Mouse (Mus musculus) T-helper 1 cell (primary cell): ENCODE results near the gene Ror1.

Experiments used
- in situ Hi-C: fragments of 300-600 bp; cut with MboI, MseI; formaldehyde crosslinking; loops from one replicate; pipeline ENCODE4 v1.15.1; 2025; ENCODE audit warnings: high pct_unique_total_duplicates

Gene Ror1

GRCm38 (mm10) chr4:100116366-100116765, 20.8 kb downstream of the Ror1 start:
- in situ Hi-C loops: no loop called here

- in situ Hi-C loops: no loop called here
Observed at GRCm38 (mm10) chr4:100118676-100119075, 23.1 kb downstream of the Ror1 start.

GRCm38 (mm10) chr4:100119431-100119830, 23.8 kb downstream of the Ror1 start:
- in situ Hi-C loops: no loop called here

GRCm38 (mm10) chr4:100120547-100120946, 25.0 kb downstream of the Ror1 start:
- in situ Hi-C loops: no loop called here

- in situ Hi-C loops: no loop called here
Observed at GRCm38 (mm10) chr4:100122436-100122835, 26.8 kb downstream of the Ror1 start.

GRCm38 (mm10) chr4:100123519-100123918, 27.9 kb downstream of the Ror1 start:
- in situ Hi-C loops: no loop called here

GRCm38 (mm10) chr4:100124056-100124455, 28.5 kb downstream of the Ror1 start:
- in situ Hi-C loops: no loop called here

- in situ Hi-C loops: no loop called here
Observed at GRCm38 (mm10) chr4:100124935-100125334, 29.3 kb downstream of the Ror1 start.

GRCm38 (mm10) chr4:100126531-100127310, 31.1 kb downstream of the Ror1 start:
- in situ Hi-C loops: no loop called here

GRCm38 (mm10) chr4:100128026-100128922, 32.7 kb downstream of the Ror1 start:
- in situ Hi-C loops: no loop called here

GRCm38 (mm10) chr4:100129201-100129600, 33.6 kb downstream of the Ror1 start:
- in situ Hi-C loops: no loop called here

- in situ Hi-C loops: no loop called here
Observed at GRCm38 (mm10) chr4:100130771-100131475, 35.3 kb downstream of the Ror1 start.

GRCm38 (mm10) chr4:100131488-100131887, 35.9 kb downstream of the Ror1 start:
- in situ Hi-C loops: no loop called here

GRCm38 (mm10) chr4:100132261-100132660, 36.7 kb downstream of the Ror1 start:
- in situ Hi-C loops: no loop called here

GRCm38 (mm10) chr4:100136046-100136445, 40.5 kb downstream of the Ror1 start:
- in situ Hi-C loops: no loop called here

GRCm38 (mm10) chr4:100137102-100137835, 41.7 kb downstream of the Ror1 start:
- in situ Hi-C loops: no loop called here

- in situ Hi-C loops: no loop called here
Observed at GRCm38 (mm10) chr4:100141626-100142025, 46.0 kb downstream of the Ror1 start.

- in situ Hi-C loops: no loop called here
Observed at GRCm38 (mm10) chr4:100144744-100145143, 49.2 kb downstream of the Ror1 start.

- in situ Hi-C loops: no loop called here
Observed at GRCm38 (mm10) chr4:100150797-100151196, 55.2 kb downstream of the Ror1 start.

- in situ Hi-C loops: no loop called here
Observed at GRCm38 (mm10) chr4:100154560-100155130, 59.1 kb downstream of the Ror1 start.

GRCm38 (mm10) chr4:100155731-100156130, 60.1 kb downstream of the Ror1 start:
- in situ Hi-C loops: no loop called here
